Mouse (Mus musculus) MEL (cell line): Measurements from ENCODE around the gene Gtf2h3. TPM values are rescaled to one million over a fixed set of nuclear protein-coding genes. Genes with fewer than 3 reads are reported as not detected.

Experiments used
- DNase-seq: peaks from one replicate; pipeline ENCODE4 v3.0.0; 2011; ENCODE audit warnings: low read depth, low spot score
- H3K27ac ChIP-seq: 2 replicates; pipeline ENCODE4 v1.5.1; 2012; ENCODE audit warnings: low read depth, mild to moderate bottlenecking, control low read depth, low read length, moderate library complexity; ENCODE audit not compliant: control insufficient read depth
- H3K27me3 ChIP-seq, 2 experiments: fragments of 150-350 bp in 1 of 2; sonication (generic) in 1 of 2; 2 replicates each; pipeline ENCODE4 v1.6.1; 2012; ENCODE audit warnings: low read length in 2 of 2, mild to moderate bottlenecking in 2 of 2, improper control_type of control experiment in 1 of 2, moderate library complexity in 1 of 2; ENCODE audit not compliant: insufficient read depth in 2 of 2, control insufficient read depth in 1 of 2
- H3K36me3 ChIP-seq, 2 experiments: 2 replicates each; pipeline ENCODE4 v1.6.1; 2012 to 2014; ENCODE audit warnings: low read length in 2 of 2, improper control_type of control experiment in 1 of 2, inconsistent platforms in 1 of 2, mild to moderate bottlenecking in 1 of 2; ENCODE audit not compliant: insufficient read depth in 2 of 2, control insufficient read depth in 1 of 2
- H3K4me1 ChIP-seq, 2 experiments: fragments of 150-350 bp in 1 of 2; sonication (generic) in 1 of 2; 2 replicates each; pipeline ENCODE4 v1.6.1; 2012; ENCODE audit warnings: low read length in 2 of 2, improper control_type of control experiment in 1 of 2, mild to moderate bottlenecking in 1 of 2; ENCODE audit not compliant: insufficient read depth in 2 of 2, control insufficient read depth in 1 of 2
- H3K4me3 ChIP-seq, 2 experiments: fragments of 150-350 bp in 1 of 2; sonication (generic) in 1 of 2; 2 replicates each; pipeline ENCODE4 v1.5.1; 2012; ENCODE audit warnings: low read depth in 2 of 2, low read length in 2 of 2, mild to moderate bottlenecking in 2 of 2, moderate library complexity in 2 of 2, control low read depth in 1 of 2, improper control_type of control experiment in 1 of 2; ENCODE audit not compliant: control insufficient read depth in 1 of 2, insufficient read depth in 1 of 2
- H3K79me2 ChIP-seq: 2 replicates; pipeline ENCODE4 v1.6.1; 2012; ENCODE audit warnings: mild to moderate bottlenecking, low read length, moderate library complexity; ENCODE audit not compliant: control insufficient read depth, poor library complexity, insufficient read depth
- H3K9ac ChIP-seq: 2 replicates; pipeline ENCODE4 v1.6.1; 2012; ENCODE audit warnings: low read depth, mild to moderate bottlenecking, control low read depth, low read length, moderate library complexity; ENCODE audit not compliant: control insufficient read depth, poor library complexity, severe bottlenecking
- H3K9me3 ChIP-seq: fragments of 150-350 bp; sonication (generic); replicated peaks from 2 replicates; pipeline ENCODE4 v1.6.1; 2012; ENCODE audit warnings: mild to moderate bottlenecking, low read length, improper control_type of control experiment, moderate library complexity; ENCODE audit not compliant: insufficient read depth
- BHLHE40 ChIP-seq: IDR thresholded peaks from 2 replicates; pipeline ENCODE4 v1.6.1; 2012; ENCODE audit warnings: low read depth, mild to moderate bottlenecking, inconsistent platforms, low read length, improper control_type of control experiment, borderline replicate concordance
- CHD1 ChIP-seq: IDR thresholded peaks from 2 replicates; pipeline ENCODE4 v1.6.1; 2012; ENCODE audit warnings: low read depth, mild to moderate bottlenecking, inconsistent platforms, low read length, improper control_type of control experiment
- CHD2 ChIP-seq: IDR thresholded peaks from 2 replicates; pipeline ENCODE4 v1.6.1; 2011; ENCODE audit warnings: low read length, improper control_type of control experiment
- CTCF ChIP-seq, 3 experiments: IDR thresholded peaks in 2 of 3; conservative IDR thresholded peaks in 1 of 3; 2 replicates each; pipeline ENCODE4 v1.5.1; 2011 to 2012; ENCODE audit warnings: low read length in 3 of 3, low read depth in 2 of 3, mild to moderate bottlenecking in 2 of 3, improper control_type of control experiment in 1 of 3, inconsistent platforms in 1 of 3, mixed read lengths in 1 of 3, moderate library complexity in 1 of 3; ENCODE audit not compliant: control insufficient read depth in 1 of 3, insufficient read depth in 1 of 3, poor library complexity in 1 of 3, severe bottlenecking in 1 of 3
- EP300 ChIP-seq, 2 experiments: IDR thresholded peaks; 2 replicates each; pipeline ENCODE4 v1.6.1; 2011; ENCODE audit warnings: improper control_type of control experiment in 2 of 2, low read length in 2 of 2, low read depth in 1 of 2, mild to moderate bottlenecking in 1 of 2
- GABPA ChIP-seq: IDR thresholded peaks from 2 replicates; pipeline ENCODE4 v1.6.1; 2012; ENCODE audit warnings: low read depth, mild to moderate bottlenecking, inconsistent platforms, low read length, improper control_type of control experiment, moderate library complexity
- HCFC1 ChIP-seq: IDR thresholded peaks from 2 replicates; pipeline ENCODE4 v1.6.1; 2012; ENCODE audit warnings: low read depth, mild to moderate bottlenecking, inconsistent platforms, low read length, improper control_type of control experiment, moderate library complexity
- MAFK ChIP-seq: IDR thresholded peaks from 2 replicates; pipeline ENCODE4 v1.6.1; 2011; ENCODE audit warnings: low read depth, mild to moderate bottlenecking, low read length, improper control_type of control experiment, borderline replicate concordance
- MAX ChIP-seq: IDR thresholded peaks from 2 replicates; pipeline ENCODE4 v1.6.1; 2011; ENCODE audit warnings: low read length, improper control_type of control experiment
- MAZ ChIP-seq: IDR thresholded peaks from 2 replicates; pipeline ENCODE4 v1.6.1; 2012; ENCODE audit warnings: low read depth, mild to moderate bottlenecking, inconsistent platforms, low read length, improper control_type of control experiment
- MXI1 ChIP-seq: IDR thresholded peaks from 2 replicates; pipeline ENCODE4 v1.6.1; 2011; ENCODE audit warnings: mild to moderate bottlenecking, low read depth, low read length, improper control_type of control experiment
- NELFE ChIP-seq: IDR thresholded peaks from 2 replicates; pipeline ENCODE4 v1.6.1; 2011; ENCODE audit warnings: low read depth, low read length, improper control_type of control experiment
- POLR2AphosphoS2 ChIP-seq: IDR thresholded peaks from 2 replicates; pipeline ENCODE4 v1.6.1; 2011; ENCODE audit warnings: low read length, improper control_type of control experiment
- POLR2AphosphoS5 ChIP-seq: IDR thresholded peaks from 2 replicates; pipeline ENCODE4 v1.6.1; 2012; ENCODE audit warnings: low read depth, borderline replicate concordance, mild to moderate bottlenecking, inconsistent platforms, low read length, moderate library complexity, mixed read lengths
- RCOR1 ChIP-seq: IDR thresholded peaks from 2 replicates; pipeline ENCODE4 v1.6.1; 2012; ENCODE audit warnings: low read depth, mild to moderate bottlenecking, inconsistent platforms, low read length, improper control_type of control experiment
- SMC3 ChIP-seq: IDR thresholded peaks from 2 replicates; pipeline ENCODE4 v1.6.1; 2011; ENCODE audit warnings: low read depth, low read length, improper control_type of control experiment
- TAL1 ChIP-seq: IDR thresholded peaks from 2 replicates; pipeline ENCODE4 v1.6.1; 2012; ENCODE audit warnings: mild to moderate bottlenecking, inconsistent platforms, low read length, moderate library complexity, mixed read lengths
- TBP ChIP-seq: IDR thresholded peaks from 2 replicates; pipeline ENCODE4 v1.8.0; 2011; ENCODE audit warnings: low read depth, low read length, improper control_type of control experiment
- ZC3H11A ChIP-seq: IDR thresholded peaks from 2 replicates; pipeline ENCODE4 v1.6.1; 2012; ENCODE audit warnings: low read depth, mild to moderate bottlenecking, inconsistent platforms, low read length, improper control_type of control experiment
- ZMIZ1 ChIP-seq: IDR thresholded peaks from 2 replicates; pipeline ENCODE4 v1.6.1; 2012; ENCODE audit warnings: low read depth, mild to moderate bottlenecking, inconsistent platforms, low read length, improper control_type of control experiment, moderate library complexity
- ZNF384 ChIP-seq: IDR thresholded peaks from 2 replicates; pipeline ENCODE4 v1.6.1; 2012; ENCODE audit warnings: low read depth, mild to moderate bottlenecking, inconsistent platforms, low read length, improper control_type of control experiment
- polyA plus RNA-seq, 2 experiments: library from polyadenylated mRNA; stranded (reverse) in 1 of 2; unstranded in 1 of 2; fragments of >175 nt in 1 of 2; fragments of >200 nt in 1 of 2; gene quantifications; 2 replicates each; pipeline versions ENCODE4 v1.2.1 to v1.2.4; 2012; ENCODE audit warnings: low replicate concordance in 2 of 2, low read depth in 1 of 2; ENCODE audit not compliant: insufficient read length in 2 of 2, insufficient read depth in 1 of 2, missing spikeins in 1 of 2
- total RNA-seq: library from RNA; depleted of rRNA; stranded (reverse); fragments of 300-350 nt; gene quantifications from 2 replicates; pipeline ENCODE4 v1.2.3, GENCODE M21; 2012

The Gtf2h3 gene
- total and polyA plus RNA-seq, 3 experiments, result 86.1 to 116 TPM; not detected in 1

- TF ChIP-seq TBP (peak; percentile 92), MAX (peak; percentile 95), BHLHE40 (peak; percentile 87), MAZ (no peak)
- TF ChIP-seq, all 39 proteins: peak for 17
Observed at GRCm38 (mm10) chr5:124552558-124553307, 26.2 kb upstream of the Gtf2h3 start, which contains the start of gene Ddx55 (continued).

- no peak for TF ChIP-seq RCOR1
- TF ChIP-seq EP300 (IDR thresholded peaks at IDR 0.05; ENCODE audit: low read depth in 1 of 2, low read length in 2 of 2), result no peak
- TF ChIP-seq TBP, result no peak
- TF ChIP-seq ZNF384, result no peak
- no peak for TF ChIP-seq HCFC1
- no peak for TF ChIP-seq NELFE
- TF ChIP-seq CHD2, result no peak
- TF ChIP-seq MXI1, result no peak
- TF ChIP-seq GABPA, result no peak
- no peak for TF ChIP-seq MAFK
- TF ChIP-seq ZMIZ1, result no peak
- TF ChIP-seq POLR2AphosphoS5, result no peak
- TF ChIP-seq POLR2AphosphoS2, result no peak
- TF ChIP-seq SMC3, result no peak
- TF ChIP-seq ZC3H11A, result no peak
- TF ChIP-seq TAL1, result no peak
- no peak for TF ChIP-seq MAX
- TF ChIP-seq CTCF (IDR thresholded peaks at IDR 0.05 in 2 of 3, conservative IDR thresholded peaks at IDR 0.05 in 1 of 3; ENCODE audit: control insufficient read depth in 1 of 3, insufficient read depth in 1 of 3, low read depth in 2 of 3, low read length in 3 of 3, poor library complexity in 1 of 3, severe bottlenecking in 1 of 3), result no peak
- no peak for TF ChIP-seq CHD1
- DNase-seq, result no peak
- no peak overlapping the region for H3K27ac ChIP-seq
- H3K27me3 ChIP-seq, result no peaks in the 10 kb centered on the region
- peaks cover 20% of the 10 kb centered on the region for H3K79me2 ChIP-seq
- H3K4me1 ChIP-seq, result peaks cover 0 to 10% of the 10 kb centered on the region in 2 experiments; a peak in 1 of 4 replicates
- peak overlapping the region; percentile 63 to 97 for H3K4me3 ChIP-seq
- H3K9ac ChIP-seq, result peak overlapping the region; percentile 95
- H3K36me3 ChIP-seq, result peaks cover 0 to 10% of the 10 kb centered on the region in 2 experiments; a peak in 3 of 4 replicates
- no peaks in the 10 kb centered on the region for H3K9me3 ChIP-seq
Observed at GRCm38 (mm10) chr5:124553607-124554006, 25.3 kb upstream of the Gtf2h3 start.
